Mouse (Mus musculus) hindbrain, embryonic 13.5 days (tissue): ENCODE data around the gene Rcor2. TPM values are rescaled to one million over a fixed set of nuclear protein-coding genes. Genes with fewer than 3 reads are reported as not detected.

ENCODE experiments used
- ATAC-seq: fragments of 200-750 bp; cut with Nextera tagmentation; 2 replicates; pipeline ENCODE4 v1.8.0; 2017; ENCODE audit warnings: moderate TSS enrichment; ENCODE audit not compliant: low FRiP score
- H3K27ac ChIP-seq: fragments of 300-500 bp; sonication (generic); 2 replicates; pipeline ENCODE4 v1.5.1; 2015; ENCODE audit warnings: inconsistent platforms, mild to moderate bottlenecking, moderate library complexity
- H3K27me3 ChIP-seq: fragments of 300-500 bp; sonication (generic); 2 replicates; pipeline ENCODE4 v1.6.1; 2015; ENCODE audit warnings: mild to moderate bottlenecking, inconsistent platforms
- H3K36me3 ChIP-seq: fragments of 300-500 bp; sonication (generic); 2 replicates; pipeline ENCODE4 v1.6.1; 2015; ENCODE audit warnings: mild to moderate bottlenecking, inconsistent platforms
- H3K4me1 ChIP-seq: fragments of 300-500 bp; sonication (generic); replicated peaks from 2 replicates; pipeline ENCODE4 v1.6.1; 2015; ENCODE audit warnings: inconsistent platforms
- H3K4me2 ChIP-seq: fragments of 300-500 bp; sonication (generic); 2 replicates; pipeline ENCODE4 v1.6.1; 2015; ENCODE audit warnings: inconsistent platforms, mild to moderate bottlenecking, moderate library complexity
- H3K4me3 ChIP-seq: fragments of 300-500 bp; sonication (generic); 2 replicates; pipeline ENCODE4 v1.5.1; 2015; ENCODE audit warnings: mild to moderate bottlenecking, inconsistent platforms
- H3K9ac ChIP-seq: fragments of 300-500 bp; sonication (generic); 2 replicates; pipeline ENCODE4 v1.6.1; 2015; ENCODE audit warnings: mild to moderate bottlenecking, inconsistent platforms
- H3K9me3 ChIP-seq: fragments of 300-500 bp; sonication (generic); 2 replicates; pipeline ENCODE4 v1.6.1; 2016; ENCODE audit warnings: inconsistent platforms
- WGBS: fragments of 180-500 bp; shearing (Covaris S2); methylation state at CpG from one replicate; pipeline ENCODE4 v1.1.7; 2015; 5-methylcytosine and 5-hydroxymethylcytosine counted together
- polyA plus RNA-seq: library from polyadenylated mRNA; unstranded; fragments of >200 nt; fragmentation: Nextera tagmentation; extraction: Ambion mirVana; gene quantifications from 2 replicates; pipeline ENCODE4 v1.2.1, GENCODE M21; 2015

Rcor2 gene
- 30.2 and 32.0 TPM in 2 replicates for polyA plus RNA-seq

DNA sequence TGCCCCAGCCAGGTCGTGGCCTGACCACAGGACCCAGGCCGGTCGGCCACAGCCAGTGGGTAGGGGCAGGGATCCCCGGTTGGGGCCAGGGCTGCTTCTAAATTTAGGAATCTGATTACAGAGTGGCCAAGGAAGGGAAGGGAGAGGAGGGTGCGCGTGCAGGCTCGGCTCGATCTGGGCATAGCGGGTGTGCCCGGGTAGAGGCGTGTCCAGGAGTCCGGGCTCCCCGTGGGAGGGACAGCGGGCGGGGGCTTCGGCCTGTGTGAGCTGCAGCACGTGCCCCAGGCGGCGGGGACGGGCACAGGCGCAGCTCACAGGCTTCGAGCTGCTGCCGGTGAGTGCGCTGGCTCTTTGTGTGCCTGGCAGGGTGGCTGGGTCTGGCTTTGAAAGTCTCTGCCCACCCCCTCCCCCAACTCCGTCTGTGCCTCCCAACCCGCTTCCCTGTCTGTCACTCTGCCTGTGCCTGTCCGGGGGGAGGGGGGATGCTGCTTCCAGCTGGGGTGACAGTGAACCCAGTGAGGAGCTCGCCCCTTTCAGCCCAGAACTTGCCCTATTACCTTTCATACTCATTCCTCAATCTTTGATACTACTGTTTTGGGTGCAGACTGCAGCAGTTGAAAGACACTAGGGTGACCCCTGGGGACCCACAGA lies at the start of gene Rcor2:
TSS of gene Rcor2 (plus strand) at position 235 of the 651 bp plus-strand sequence.
- peak; percentile 36 for ATAC-seq
- H3K9ac ChIP-seq: peak within 1 kb of the TSS; percentile 96
- H3K27me3 ChIP-seq: no peaks in the 10 kb centered on the region
- H3K9me3 ChIP-seq: no peaks in the 10 kb centered on the region
- H3K4me2 ChIP-seq: peak within 1 kb of the TSS; percentile 89
- H3K4me3 ChIP-seq: peak within 1 kb of the TSS; percentile 89
- peaks cover 19% of the 10 kb centered on the region for H3K36me3 ChIP-seq
- peaks cover 69% of the 10 kb centered on the region for H3K4me1 ChIP-seq
- WGBS: 0% methylated on average over 28 of the region's 28 CpGs
- H3K27ac ChIP-seq: peak within 1 kb of the TSS; percentile 98

DNA sequence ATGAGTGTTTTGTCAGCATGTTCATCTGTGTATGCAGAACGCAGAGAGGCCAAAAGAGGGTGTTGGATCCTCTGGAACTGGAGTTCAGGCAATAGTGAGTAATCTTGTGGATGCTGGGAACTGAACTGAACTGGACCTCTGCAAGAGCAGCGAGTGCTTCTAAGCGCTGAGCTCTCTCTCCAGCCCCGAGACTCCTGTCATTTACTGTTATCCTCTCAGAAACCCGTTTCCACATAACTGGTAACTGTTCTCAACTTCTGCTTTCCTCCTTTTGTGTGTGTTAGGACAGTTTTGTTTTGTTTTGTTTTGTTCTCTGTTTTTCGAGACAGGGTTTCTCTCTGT lies 49.2 kb upstream of the Rcor2 start:
- H3K4me3 ChIP-seq: peak overlapping the region; percentile 75
- no peak overlapping the region for H3K27ac ChIP-seq
- peak overlapping the region; percentile 53 for H3K4me2 ChIP-seq
- H3K36me3 ChIP-seq: peaks cover 25% of the 10 kb centered on the region
- peaks cover 37% of the 10 kb centered on the region for H3K4me1 ChIP-seq
- no peaks in the 10 kb centered on the region for H3K9me3 ChIP-seq
- H3K27me3 ChIP-seq: no peaks in the 10 kb centered on the region
- H3K9ac ChIP-seq: peak overlapping the region; percentile 49; the same call in 1 of the 2 replicates
- peak; percentile 34 for ATAC-seq
- 13% methylated on average over 6 of the region's 6 CpGs for WGBS

DNA sequence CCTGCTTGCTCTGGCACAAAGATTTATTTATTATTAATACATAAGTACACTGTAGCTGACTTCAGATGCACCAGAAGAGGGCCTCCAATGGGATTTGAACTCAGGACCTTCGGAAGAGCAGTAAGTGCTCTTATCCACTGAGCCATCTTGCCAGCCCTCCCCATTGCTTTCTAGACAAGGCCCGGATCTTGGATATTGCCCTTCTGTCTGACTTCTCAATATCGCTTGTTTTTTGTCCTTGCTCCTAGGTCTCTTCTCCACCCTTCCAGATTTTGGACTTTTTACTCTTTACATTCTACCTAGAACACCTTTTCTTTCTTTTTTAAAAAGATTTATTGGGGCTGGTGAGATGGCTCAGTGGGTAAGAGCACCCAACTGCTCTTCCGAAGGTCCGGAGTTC lies 48.4 kb upstream of the Rcor2 start:
- Histone ChIP-seq H3K4me3 (no peak overlapping the region), H3K4me1 (peaks cover 37% of the 10 kb centered on the region), H3K9ac (no peak overlapping the region), H3K4me2 (no peak overlapping the region), H3K27me3 (no peaks in the 10 kb centered on the region), H3K9me3 (no peaks in the 10 kb centered on the region), H3K36me3 (peaks cover 21% of the 10 kb centered on the region), H3K27ac (no peak overlapping the region)
- 96% methylated on average over 5 of the region's 5 CpGs for WGBS
- no peak for ATAC-seq

DNA sequence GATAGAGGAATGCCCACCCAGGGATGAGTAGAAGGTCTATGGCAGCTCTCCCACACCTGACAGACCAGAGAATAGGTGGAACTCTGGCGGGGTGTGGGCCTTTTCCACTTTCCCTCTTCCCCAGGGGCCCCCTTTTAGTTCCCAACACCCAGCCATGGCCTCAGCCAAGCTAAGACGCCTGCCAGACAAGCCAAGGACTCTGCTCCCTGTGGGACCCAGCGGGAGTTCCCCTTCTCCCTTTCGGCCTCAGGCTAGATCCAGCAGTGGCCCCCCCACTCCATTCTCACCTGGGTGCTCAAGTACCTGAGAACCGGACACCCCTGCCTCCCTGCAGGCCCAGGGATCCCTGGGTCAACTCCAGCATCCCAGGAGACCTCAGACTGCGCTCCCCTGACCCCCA lies 44.9 kb upstream of the Rcor2 start:
- H3K27me3 ChIP-seq: no peaks in the 10 kb centered on the region
- WGBS: 87% methylated on average over 6 of the region's 6 CpGs
- no peak overlapping the region for H3K4me3 ChIP-seq
- no peak overlapping the region for H3K4me2 ChIP-seq
- peaks cover 7% of the 10 kb centered on the region for H3K4me1 ChIP-seq
- ATAC-seq: no peak
- H3K9me3 ChIP-seq: no peaks in the 10 kb centered on the region
- H3K36me3 ChIP-seq: peaks cover 19% of the 10 kb centered on the region
- no peak overlapping the region for H3K9ac ChIP-seq
- no peak overlapping the region for H3K27ac ChIP-seq

DNA sequence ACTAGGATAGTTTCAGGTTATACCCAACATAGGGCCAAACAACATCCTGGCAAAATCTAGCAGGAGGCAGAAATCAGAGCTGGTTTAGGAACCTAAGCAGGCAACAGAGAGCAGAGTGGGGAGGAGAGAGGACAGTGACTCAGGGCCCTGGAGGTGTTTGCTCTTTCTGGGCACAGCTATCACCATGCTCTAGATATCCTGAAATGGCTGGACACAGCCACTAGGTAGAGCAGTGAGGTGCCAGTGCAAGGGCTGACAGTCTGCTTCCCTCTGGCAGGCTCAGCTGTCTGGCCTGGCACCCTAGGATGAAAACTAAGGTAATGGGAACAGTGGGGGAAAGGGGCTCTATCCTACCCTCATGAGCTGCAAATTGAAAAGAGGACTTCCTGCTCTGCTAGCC lies 43.6 kb upstream of the Rcor2 start:
- H3K4me1 ChIP-seq: no peaks in the 10 kb centered on the region
- no peaks in the 10 kb centered on the region for H3K27me3 ChIP-seq
- H3K4me2 ChIP-seq: no peak overlapping the region
- H3K9me3 ChIP-seq: no peaks in the 10 kb centered on the region
- H3K27ac ChIP-seq: no peak overlapping the region
- ATAC-seq: no peak
- peaks cover 32% of the 10 kb centered on the region for H3K36me3 ChIP-seq
- no peak overlapping the region for H3K9ac ChIP-seq
- H3K4me3 ChIP-seq: no peak overlapping the region

DNA sequence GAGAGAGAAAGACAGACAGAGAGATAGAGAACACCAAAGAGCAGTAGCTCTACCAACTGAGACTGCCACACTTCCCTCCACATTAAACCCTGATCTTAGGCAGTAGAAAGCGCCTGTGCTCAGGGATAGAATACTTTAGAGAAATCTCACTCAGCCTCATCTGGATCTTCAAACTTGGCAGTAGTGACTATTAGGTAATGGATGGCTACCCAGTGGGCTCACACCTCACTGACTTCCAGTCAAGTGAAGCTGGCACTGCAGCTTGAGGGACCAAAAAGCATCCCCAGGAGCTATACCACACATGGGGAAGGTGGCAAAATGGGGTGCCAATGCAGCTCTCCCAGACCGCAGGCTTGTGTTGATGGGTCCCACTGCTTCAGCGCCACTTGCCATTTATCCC lies 42.9 kb upstream of the Rcor2 start:
- ATAC-seq: no peak
- no peaks in the 10 kb centered on the region for H3K9me3 ChIP-seq
- H3K27me3 ChIP-seq: no peaks in the 10 kb centered on the region
- WGBS: 92% methylated on average over 3 of the region's 3 CpGs
- no peaks in the 10 kb centered on the region for H3K4me1 ChIP-seq
- no peak overlapping the region for H3K9ac ChIP-seq
- H3K4me2 ChIP-seq: no peak overlapping the region
- H3K27ac ChIP-seq: no peak overlapping the region
- no peak overlapping the region for H3K4me3 ChIP-seq
- peaks cover 39% of the 10 kb centered on the region for H3K36me3 ChIP-seq

DNA sequence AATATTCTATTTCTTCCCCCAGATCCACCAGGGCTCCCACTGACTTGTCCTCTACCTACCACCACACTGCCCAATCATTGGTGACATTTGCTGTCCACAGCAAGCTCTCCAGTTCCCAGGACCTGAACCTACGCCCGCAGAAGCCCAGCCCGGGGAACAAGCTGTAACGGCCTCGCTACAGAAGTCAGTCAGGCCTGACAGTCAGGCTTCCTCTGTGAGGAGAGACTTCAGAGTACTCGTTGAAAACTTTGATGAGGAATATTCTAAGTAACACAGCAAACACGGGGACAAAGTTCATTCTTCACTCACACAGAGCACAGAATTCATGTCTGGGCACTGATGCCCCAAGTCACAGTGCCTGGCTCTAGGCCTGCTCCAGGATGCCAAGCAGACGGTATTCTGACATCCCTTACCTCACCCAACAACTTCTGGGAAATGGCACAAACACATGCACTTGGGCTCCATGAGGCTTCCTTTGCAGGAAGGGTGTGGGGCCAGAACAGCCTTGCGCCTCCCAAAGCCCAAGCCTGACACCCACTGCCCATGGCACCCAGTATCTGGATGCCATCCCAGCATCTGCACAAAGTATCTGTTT lies 41.9 kb upstream of the Rcor2 start:
- H3K27me3 ChIP-seq: no peaks in the 10 kb centered on the region
- no peak overlapping the region for H3K4me3 ChIP-seq
- H3K9ac ChIP-seq: no peak overlapping the region; the same call in 1 of the 2 replicates
- WGBS: 85% methylated on average over 9 of the region's 9 CpGs
- peaks cover 49% of the 10 kb centered on the region for H3K36me3 ChIP-seq
- no peaks in the 10 kb centered on the region for H3K4me1 ChIP-seq
- H3K27ac ChIP-seq: no peak overlapping the region
- H3K9me3 ChIP-seq: no peaks in the 10 kb centered on the region
- ATAC-seq: no peak
- no peak overlapping the region for H3K4me2 ChIP-seq

DNA sequence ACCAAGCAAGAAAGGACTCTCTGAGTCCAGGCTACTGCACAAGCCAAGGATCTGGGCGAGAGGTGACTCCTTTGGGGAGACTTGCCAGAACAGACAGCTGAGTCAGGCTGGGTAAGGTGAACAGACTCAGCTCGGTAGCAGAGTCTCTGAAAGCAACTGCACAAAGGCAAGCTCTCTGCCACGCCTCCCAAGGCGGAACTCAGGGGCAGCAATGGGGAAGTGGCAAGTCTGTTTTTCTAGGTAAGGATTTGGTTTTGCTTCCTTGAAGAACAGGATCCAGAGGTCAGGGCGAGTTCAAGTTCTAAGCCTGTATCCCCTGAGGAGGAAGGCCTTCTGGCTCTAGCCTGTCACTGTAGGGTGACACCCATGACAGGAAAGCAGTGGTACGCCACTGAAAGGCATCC lies 40.6 kb upstream of the Rcor2 start:
- WGBS: 84% methylated on average over 6 of the region's 6 CpGs

DNA sequence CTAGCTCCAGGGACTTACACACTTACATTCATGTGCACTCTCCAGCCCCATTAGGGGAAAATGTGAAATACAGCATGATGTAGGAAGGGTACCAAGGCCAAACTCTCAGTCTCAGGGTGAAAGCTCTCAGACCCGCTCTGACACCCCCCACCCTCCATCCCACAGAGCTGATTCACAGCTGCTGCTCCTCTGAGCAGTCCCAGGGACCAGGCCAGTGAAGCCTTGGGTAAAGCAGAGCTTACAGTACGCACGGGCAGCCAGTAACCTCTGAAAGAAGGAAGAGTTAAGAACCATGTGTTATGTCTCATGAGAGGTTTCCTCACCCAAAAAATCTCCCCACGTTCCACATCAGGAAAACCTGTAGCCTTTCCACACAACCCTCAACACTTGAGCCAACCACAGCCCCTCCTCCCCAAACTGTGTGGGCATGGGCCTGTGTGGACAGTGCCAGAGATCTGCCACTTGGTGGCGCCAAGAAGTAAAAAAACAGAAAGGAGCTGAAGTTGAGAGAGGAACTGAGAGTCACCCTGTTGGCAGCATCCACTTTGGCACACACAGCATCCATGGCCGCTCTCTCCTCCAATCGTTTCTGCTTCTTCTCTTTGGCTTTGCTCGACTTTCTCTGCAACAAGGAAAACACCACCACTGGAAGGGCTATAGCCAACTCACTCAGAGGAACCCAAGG lies 32.4 kb upstream of the Rcor2 start:
- H3K36me3 ChIP-seq: peaks cover 47% of the 10 kb centered on the region
- H3K9me3 ChIP-seq: no peaks in the 10 kb centered on the region
- 59% methylated on average over 8 of the region's 8 CpGs for WGBS
- H3K4me1 ChIP-seq: peaks cover 22% of the 10 kb centered on the region
- H3K4me2 ChIP-seq: no peak overlapping the region
- ATAC-seq: peak; percentile 85
- no peak overlapping the region for H3K9ac ChIP-seq
- no peak overlapping the region for H3K27ac ChIP-seq
- no peaks in the 10 kb centered on the region for H3K27me3 ChIP-seq
- H3K4me3 ChIP-seq: no peak overlapping the region

More for the DNA sequence above, 40.6 kb upstream of the Rcor2 start:
- Histone ChIP-seq H3K9me3 (no peaks in the 10 kb centered on the region), H3K36me3 (peaks cover 62% of the 10 kb centered on the region), H3K9ac (no peak overlapping the region), H3K4me2 (no peak overlapping the region), H3K27me3 (no peaks in the 10 kb centered on the region), H3K4me3 (no peak overlapping the region), H3K4me1 (no peaks in the 10 kb centered on the region), H3K27ac (no peak overlapping the region)
- no peak for ATAC-seq

DNA sequence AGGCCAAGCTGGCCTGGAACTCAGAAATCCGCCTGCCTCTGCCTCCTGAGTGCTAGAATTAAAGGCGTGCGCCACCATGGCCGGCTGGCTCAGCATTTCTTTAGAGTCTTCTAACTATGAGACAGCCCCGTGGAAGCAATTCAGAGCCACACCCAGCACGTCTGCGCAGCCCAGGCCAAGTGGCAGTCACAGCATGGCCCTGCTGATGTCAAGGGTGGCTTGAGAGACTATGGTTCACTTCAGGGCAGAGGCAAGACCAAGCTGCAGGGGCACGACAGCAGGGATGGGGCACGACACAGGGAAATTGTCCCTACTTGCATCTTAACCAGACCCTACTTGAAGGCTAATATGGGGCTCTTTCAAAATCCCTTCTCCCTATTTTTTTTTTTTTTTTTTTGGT lies 31.7 kb upstream of the Rcor2 start:
- no peak overlapping the region for H3K27ac ChIP-seq
- H3K9me3 ChIP-seq: no peaks in the 10 kb centered on the region
- no peak overlapping the region for H3K9ac ChIP-seq
- H3K4me3 ChIP-seq: no peak overlapping the region
- peaks cover 30% of the 10 kb centered on the region for H3K4me1 ChIP-seq
- no peak overlapping the region for H3K4me2 ChIP-seq
- no peaks in the 10 kb centered on the region for H3K27me3 ChIP-seq
- H3K36me3 ChIP-seq: peaks cover 39% of the 10 kb centered on the region
- WGBS: 92% methylated on average over 9 of the region's 9 CpGs
- ATAC-seq: no peak

DNA sequence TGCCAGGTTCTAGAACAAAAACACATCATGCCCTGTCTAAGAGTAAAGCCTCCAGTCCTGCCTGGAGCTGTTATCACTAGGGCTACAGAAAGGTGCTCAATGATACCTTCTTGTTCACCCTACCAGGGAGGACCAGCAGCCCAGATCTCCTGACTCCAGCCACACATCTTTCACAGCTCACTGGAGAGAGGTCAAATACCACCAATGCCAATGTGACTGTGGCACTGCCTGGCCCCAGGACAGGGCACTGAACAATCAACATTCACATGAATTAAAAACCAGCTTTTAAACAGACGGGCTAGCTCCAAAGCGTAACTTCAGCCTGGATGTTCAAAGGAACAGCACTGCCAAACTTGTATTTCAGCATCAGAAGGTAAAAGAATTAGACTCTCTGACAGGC lies 31.1 kb upstream of the Rcor2 start:
- Histone ChIP-seq H3K27me3 (no peaks in the 10 kb centered on the region), H3K4me3 (no peak overlapping the region), H3K4me2 (no peak overlapping the region), H3K36me3 (peaks cover 34% of the 10 kb centered on the region), H3K9me3 (no peaks in the 10 kb centered on the region), H3K4me1 (peaks cover 30% of the 10 kb centered on the region), H3K9ac (no peak overlapping the region), H3K27ac (no peak overlapping the region)
- WGBS: 86% methylated on average over 2 of the region's 2 CpGs
- ATAC-seq: no peak

DNA sequence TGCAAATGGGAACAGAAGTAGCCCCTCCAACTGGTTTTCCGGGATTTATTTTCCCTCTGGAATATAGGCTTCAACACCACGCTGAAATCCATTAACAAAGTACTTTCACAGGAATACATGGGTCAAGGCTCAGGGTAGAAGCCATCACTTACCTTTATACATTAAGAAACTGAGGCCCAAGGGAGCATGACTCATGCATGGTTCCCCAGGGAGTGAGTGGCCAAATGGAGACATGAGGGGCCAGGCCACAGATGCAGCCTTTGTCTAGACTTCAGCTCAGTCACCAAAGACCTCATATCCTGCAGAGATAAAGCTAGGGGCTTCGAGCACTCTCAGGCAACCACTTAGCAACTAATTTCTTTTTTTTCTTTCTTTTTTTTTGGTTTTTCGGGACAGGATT lies 30.4 kb upstream of the Rcor2 start:
- Histone ChIP-seq H3K4me1 (peaks cover 34% of the 10 kb centered on the region), H3K27me3 (no peaks in the 10 kb centered on the region), H3K36me3 (peaks cover 26% of the 10 kb centered on the region), H3K4me2 (no peak overlapping the region), H3K9ac (0 out of 2 replicates have a peak overlapping the region, but pooled peaks have one; percentile 25), H3K27ac (no peak overlapping the region), H3K9me3 (no peaks in the 10 kb centered on the region), H3K4me3 (no peak overlapping the region)
- ATAC-seq: no peak
- WGBS: 86% methylated on average over 4 of the region's 4 CpGs
